Mouse (Mus musculus): ENCODE data around the gene Duxbl1. TPM values are rescaled to one million over a fixed set of nuclear protein-coding genes. Genes with fewer than 3 reads are reported as not detected.
A peak's percentile ranks its signal among the peaks of the same experiment; 100 is the strongest.
"Not testable (repeated sequence)": the region's sequence is repeated elsewhere in the genome, so short reads cannot be mapped to it uniquely, and the experiment has no call there.

Gene Duxbl1
- 3.6 and 5.6 TPM in 2 replicates for polyA plus RNA-seq (2014; fragmentation: Nextera tagmentation; extraction: Ambion mirVana)

DNA sequence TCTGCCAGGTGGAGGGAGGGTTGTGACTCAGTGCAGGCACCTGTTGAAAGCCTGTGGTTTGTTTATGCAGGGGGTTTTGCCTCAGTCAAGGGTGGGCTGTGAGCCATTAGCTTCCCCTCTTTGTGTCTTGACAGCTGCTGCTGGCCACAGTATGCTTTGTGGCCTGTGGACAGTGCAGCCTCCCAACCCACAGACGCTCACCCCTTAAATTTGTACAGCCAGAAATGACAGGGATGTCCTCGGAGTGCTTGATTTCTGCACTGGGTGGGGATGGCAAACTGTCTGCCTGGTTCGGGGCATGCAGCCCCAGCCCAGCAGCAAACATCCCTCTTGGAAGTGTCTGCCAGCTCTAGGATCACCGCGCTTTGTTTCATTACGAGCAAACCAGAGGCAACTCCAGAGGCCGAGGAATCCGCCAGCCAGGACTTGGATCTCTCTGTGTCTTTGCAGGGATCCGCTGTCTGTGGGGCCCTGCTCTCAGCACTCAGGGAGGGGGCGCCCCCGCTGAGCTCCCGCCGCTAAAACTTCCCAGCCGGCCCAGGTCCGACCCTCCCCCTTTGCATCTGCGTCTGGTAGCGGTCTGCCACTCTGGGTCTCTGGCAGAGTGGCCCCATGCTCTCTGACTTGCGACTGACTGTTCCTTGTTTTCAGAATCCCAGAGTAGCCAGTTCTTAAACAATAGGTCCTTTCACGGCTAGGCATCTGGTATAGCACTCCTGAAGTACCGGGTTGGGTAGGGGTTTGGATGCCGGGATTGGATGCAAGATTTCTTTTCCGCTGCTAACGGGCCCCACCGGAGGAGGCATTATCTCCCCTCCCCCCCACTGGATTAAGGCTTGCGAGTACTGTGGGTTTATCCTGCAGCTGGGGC lies at the start of gene Duxbl1:
Duxbl1 (plus strand) TSS at position 207 of the 871 bp plus-strand sequence.
- H3K9ac ChIP-seq (ENCODE audit: low read length); H3K4me3 ChIP-seq (ENCODE audit: low read depth, low read length); H3K27me3 ChIP-seq (ENCODE audit: control insufficient read depth, insufficient read depth, low read length); DNase-seq (ENCODE audit: low spot score); H3K4me1 ChIP-seq (replicated peaks; ENCODE audit: control insufficient read depth, insufficient read depth, low read length); H3K9me3 ChIP-seq (ENCODE audit: control insufficient read depth, low read length); H3K36me3 ChIP-seq (ENCODE audit: control insufficient read depth, insufficient read depth, low read length): not testable (repeated sequence)
- no CpG with 5 or more reads among the region's 25 CpGs for WGBS
- ATAC-seq (replicated peaks; ENCODE audit: low FRiP score): peak; percentile 89
- H3K4me2 ChIP-seq (ENCODE audit: low read depth, low read length, severe bottlenecking): peak within 1 kb of the TSS; percentile 36; the same call in 1 of the 2 replicates
- peak within 1 kb of the TSS; percentile 85 for H3K27ac ChIP-seq (ENCODE audit: low read depth, low read length)

DNA sequence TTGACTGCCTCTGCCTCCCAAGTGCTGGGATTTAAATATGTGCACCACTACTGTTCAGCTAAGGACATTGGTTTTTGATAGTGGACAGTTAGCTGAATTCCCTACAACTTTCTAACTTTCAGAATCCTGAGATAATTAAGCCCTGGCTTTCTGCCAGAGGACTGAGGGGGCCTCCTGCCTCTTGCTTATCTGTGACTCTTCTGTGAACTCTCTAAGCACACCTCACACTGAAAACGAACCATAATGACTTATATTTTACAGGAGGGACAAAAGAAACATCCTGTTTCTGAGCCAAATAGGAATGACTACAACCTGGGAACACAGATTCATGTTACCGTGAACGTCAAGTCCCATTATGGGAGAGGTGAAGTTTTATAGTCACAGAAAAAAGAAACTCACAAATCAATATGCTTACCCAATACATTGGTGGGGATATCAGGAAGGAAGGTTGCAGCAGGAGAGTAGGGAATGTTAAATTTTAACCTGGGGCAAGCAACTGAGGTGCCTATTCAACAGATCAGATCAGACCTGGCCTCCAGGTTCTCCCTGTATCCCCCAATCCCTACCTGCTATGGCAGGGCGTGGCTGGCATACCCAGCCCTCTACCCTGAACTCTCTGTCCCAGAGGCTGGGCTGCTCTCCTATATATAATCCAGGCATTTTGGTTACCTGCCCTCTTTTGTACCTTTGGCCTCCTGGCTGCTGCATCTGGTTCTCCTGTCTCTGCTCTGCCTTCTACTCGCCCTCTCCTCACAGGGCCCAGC lies 41.3 kb upstream of the Duxbl1 start:
- WGBS: no CpG with 5 or more reads among the region's 5 CpGs
- H3K36me3 ChIP-seq (ENCODE audit: control insufficient read depth, insufficient read depth, low read length); DNase-seq (ENCODE audit: low spot score); H3K4me2 ChIP-seq (ENCODE audit: low read depth, low read length, severe bottlenecking); ATAC-seq (replicated peaks; ENCODE audit: low FRiP score); H3K9me3 ChIP-seq (ENCODE audit: control insufficient read depth, low read length); H3K27me3 ChIP-seq (ENCODE audit: control insufficient read depth, insufficient read depth, low read length); H3K4me3 ChIP-seq (ENCODE audit: low read depth, low read length); H3K27ac ChIP-seq (ENCODE audit: low read depth, low read length); H3K4me1 ChIP-seq (replicated peaks; ENCODE audit: control insufficient read depth, insufficient read depth, low read length); H3K9ac ChIP-seq (ENCODE audit: low read length): not testable (repeated sequence)

DNA sequence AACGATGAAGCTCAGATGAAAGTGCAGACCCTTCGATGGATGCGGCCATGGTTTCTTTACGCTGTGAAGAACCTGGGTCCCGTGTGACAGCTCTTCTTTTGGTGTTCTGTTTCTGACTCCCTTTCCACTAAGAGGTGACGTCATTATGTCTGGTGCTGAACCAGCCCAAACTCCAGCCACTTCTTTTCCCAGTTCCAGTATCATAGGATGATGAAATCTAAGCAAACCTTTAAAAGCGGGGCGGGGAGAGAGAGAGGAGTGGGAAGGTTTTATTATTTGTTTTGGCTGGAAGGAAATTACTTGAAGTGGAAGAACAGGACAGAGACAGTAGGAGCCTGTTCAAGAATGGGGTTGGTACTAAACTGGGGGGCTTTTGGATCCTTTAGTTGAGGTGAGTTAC lies 40.4 kb upstream of the Duxbl1 start, which contains the start of gene Cphx1:
Cphx1 (plus strand) TSS at position 301 of the 400 bp plus-strand sequence.
- H3K9me3 ChIP-seq (ENCODE audit: control insufficient read depth, low read length); ATAC-seq (replicated peaks; ENCODE audit: low FRiP score); H3K36me3 ChIP-seq (ENCODE audit: control insufficient read depth, insufficient read depth, low read length); H3K4me1 ChIP-seq (replicated peaks; ENCODE audit: control insufficient read depth, insufficient read depth, low read length); H3K9ac ChIP-seq (ENCODE audit: low read length); H3K27me3 ChIP-seq (ENCODE audit: control insufficient read depth, insufficient read depth, low read length); H3K27ac ChIP-seq (ENCODE audit: low read depth, low read length); H3K4me3 ChIP-seq (ENCODE audit: low read depth, low read length); H3K4me2 ChIP-seq (ENCODE audit: low read depth, low read length, severe bottlenecking); DNase-seq (ENCODE audit: low spot score): not testable (repeated sequence)
- WGBS: no CpG with 5 or more reads among the region's 8 CpGs

DNA sequence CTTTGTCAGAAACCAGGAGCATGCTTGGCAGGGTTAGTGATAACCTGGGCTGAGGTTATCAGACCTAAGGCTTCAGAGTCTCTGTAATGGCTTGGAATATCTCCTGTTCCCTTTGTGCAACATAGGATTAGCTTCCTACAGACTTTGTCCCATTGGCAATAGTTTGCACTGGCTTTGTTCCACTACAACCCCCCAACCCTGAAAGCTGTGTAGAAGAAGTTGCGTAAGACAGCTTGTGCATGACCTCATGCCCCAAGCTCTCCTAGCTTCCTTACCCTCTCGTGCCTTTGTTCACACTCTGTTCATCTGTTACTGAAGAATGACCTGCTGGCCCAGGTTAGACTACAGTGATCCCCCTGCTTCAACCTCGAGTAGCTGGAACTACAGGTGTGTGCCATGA lies 20.5 kb upstream of the Duxbl1 start:
- H3K4me1 ChIP-seq (replicated peaks; ENCODE audit: control insufficient read depth, insufficient read depth, low read length); DNase-seq (ENCODE audit: low spot score); H3K4me2 ChIP-seq (ENCODE audit: low read depth, low read length, severe bottlenecking); H3K4me3 ChIP-seq (ENCODE audit: low read depth, low read length); H3K27ac ChIP-seq (ENCODE audit: low read depth, low read length); H3K9ac ChIP-seq (ENCODE audit: low read length); H3K36me3 ChIP-seq (ENCODE audit: control insufficient read depth, insufficient read depth, low read length); H3K9me3 ChIP-seq (ENCODE audit: control insufficient read depth, low read length); ATAC-seq (replicated peaks; ENCODE audit: low FRiP score); H3K27me3 ChIP-seq (ENCODE audit: control insufficient read depth, insufficient read depth, low read length): not testable (repeated sequence)
- no CpG with 5 or more reads among the region's 3 CpGs for WGBS

DNA sequence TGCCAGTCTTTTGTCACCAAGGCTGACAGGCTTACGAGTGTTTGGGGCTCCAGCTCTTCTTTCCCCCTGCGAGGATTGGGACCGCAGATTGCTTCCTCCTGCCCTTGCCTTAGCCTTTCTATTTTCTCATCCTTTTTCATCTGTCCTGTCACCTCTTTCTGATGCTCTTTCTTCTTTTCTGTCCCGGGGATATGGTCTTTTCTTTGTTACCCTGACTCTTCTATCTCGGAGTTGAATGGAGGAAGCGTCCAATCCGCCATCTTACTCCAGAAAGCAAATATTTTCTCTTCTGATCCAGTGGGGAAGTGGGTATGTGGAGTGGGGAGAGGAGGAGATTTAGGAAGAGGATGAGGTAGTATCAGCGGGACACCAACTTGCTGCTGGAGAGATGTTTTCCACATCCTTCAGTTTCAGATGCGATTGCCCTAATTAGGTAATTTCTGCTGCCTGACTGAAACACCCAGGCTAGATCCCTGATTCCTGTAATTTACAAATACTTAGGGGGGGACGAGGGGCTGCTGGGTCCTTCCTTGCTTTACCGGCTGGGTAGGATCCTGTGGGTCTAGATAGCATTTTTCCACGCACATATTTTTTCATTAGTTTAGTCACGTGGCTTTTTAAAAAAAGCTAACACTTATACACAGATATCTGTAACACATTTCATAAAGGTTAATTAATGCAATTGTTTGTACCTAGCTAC lies 1.0 kb downstream of the Duxbl1 start:
- H3K27ac ChIP-seq (ENCODE audit: low read depth, low read length): peak overlapping the region; percentile 85
- not testable (repeated sequence) for H3K36me3 ChIP-seq (ENCODE audit: control insufficient read depth, insufficient read depth, low read length); H3K9ac ChIP-seq (ENCODE audit: low read length); H3K4me3 ChIP-seq (ENCODE audit: low read depth, low read length); H3K27me3 ChIP-seq (ENCODE audit: control insufficient read depth, insufficient read depth, low read length); DNase-seq (ENCODE audit: low spot score); H3K9me3 ChIP-seq (ENCODE audit: control insufficient read depth, low read length); H3K4me1 ChIP-seq (replicated peaks; ENCODE audit: control insufficient read depth, insufficient read depth, low read length)
- ATAC-seq (replicated peaks; ENCODE audit: low FRiP score): peak; percentile 58; the same call in 1 of the 2 replicates
- 1% methylated on average over 6 of the region's 13 CpGs for WGBS
- peak overlapping the region; percentile 36; the same call in 1 of the 2 replicates for H3K4me2 ChIP-seq (ENCODE audit: low read depth, low read length, severe bottlenecking)

DNA sequence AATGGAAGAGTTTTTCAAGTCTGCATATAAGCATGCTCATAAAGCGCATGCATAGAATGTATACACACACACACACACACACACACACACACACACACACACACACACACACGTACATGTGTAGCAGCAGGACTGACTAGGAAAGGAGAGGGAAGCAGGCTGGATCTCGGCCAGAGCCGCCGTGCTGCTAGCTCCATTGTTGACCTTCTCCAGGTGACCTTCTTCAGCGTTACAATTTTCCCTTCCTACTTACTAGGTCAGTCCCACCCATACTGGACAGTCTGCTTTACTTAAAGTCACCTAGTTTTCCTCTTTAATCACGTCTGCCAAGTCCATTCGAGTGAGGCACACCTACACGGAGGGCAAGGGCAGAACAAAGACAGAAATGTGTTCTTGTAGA lies 3.5 kb downstream of the Duxbl1 start:
- H3K36me3 ChIP-seq (ENCODE audit: control insufficient read depth, insufficient read depth, low read length); H3K9ac ChIP-seq (ENCODE audit: low read length); ATAC-seq (replicated peaks; ENCODE audit: low FRiP score); H3K27ac ChIP-seq (ENCODE audit: low read depth, low read length); H3K4me3 ChIP-seq (ENCODE audit: low read depth, low read length); H3K4me1 ChIP-seq (replicated peaks; ENCODE audit: control insufficient read depth, insufficient read depth, low read length); H3K4me2 ChIP-seq (ENCODE audit: low read depth, low read length, severe bottlenecking); H3K27me3 ChIP-seq (ENCODE audit: control insufficient read depth, insufficient read depth, low read length); H3K9me3 ChIP-seq (ENCODE audit: control insufficient read depth, low read length); DNase-seq (ENCODE audit: low spot score): not testable (repeated sequence)
- WGBS: 81% methylated on average over 5 of the region's 9 CpGs

DNA sequence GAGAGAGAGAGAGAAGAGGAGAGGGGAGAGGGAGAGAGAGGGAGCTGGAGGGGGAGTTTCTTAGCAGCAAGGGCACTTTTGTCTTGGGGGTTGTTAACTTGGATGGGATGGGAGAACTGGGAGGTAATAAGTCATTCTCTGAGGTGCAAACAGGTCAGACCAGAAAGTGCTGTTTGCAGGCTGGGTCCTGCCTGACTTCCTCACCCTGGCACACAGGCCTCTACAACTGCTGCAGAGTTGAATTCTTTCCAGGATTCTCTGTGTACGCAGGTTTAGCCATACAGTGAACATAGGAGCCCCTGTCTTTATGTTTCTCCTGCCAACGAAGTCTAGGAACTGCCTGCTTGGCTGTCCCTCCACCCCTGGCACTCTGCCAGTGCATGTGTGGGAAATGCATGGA lies 29.1 kb downstream of the Duxbl1 start:
- WGBS: no CpG with 5 or more reads among the region's 2 CpGs
- not testable (repeated sequence) for H3K27me3 ChIP-seq (ENCODE audit: control insufficient read depth, insufficient read depth, low read length); H3K27ac ChIP-seq (ENCODE audit: low read depth, low read length); ATAC-seq (replicated peaks; ENCODE audit: low FRiP score); H3K4me1 ChIP-seq (replicated peaks; ENCODE audit: control insufficient read depth, insufficient read depth, low read length); H3K4me2 ChIP-seq (ENCODE audit: low read depth, low read length, severe bottlenecking); DNase-seq (ENCODE audit: low spot score); H3K9ac ChIP-seq (ENCODE audit: low read length); H3K4me3 ChIP-seq (ENCODE audit: low read depth, low read length); H3K36me3 ChIP-seq (ENCODE audit: control insufficient read depth, insufficient read depth, low read length); H3K9me3 ChIP-seq (ENCODE audit: control insufficient read depth, low read length)

DNA sequence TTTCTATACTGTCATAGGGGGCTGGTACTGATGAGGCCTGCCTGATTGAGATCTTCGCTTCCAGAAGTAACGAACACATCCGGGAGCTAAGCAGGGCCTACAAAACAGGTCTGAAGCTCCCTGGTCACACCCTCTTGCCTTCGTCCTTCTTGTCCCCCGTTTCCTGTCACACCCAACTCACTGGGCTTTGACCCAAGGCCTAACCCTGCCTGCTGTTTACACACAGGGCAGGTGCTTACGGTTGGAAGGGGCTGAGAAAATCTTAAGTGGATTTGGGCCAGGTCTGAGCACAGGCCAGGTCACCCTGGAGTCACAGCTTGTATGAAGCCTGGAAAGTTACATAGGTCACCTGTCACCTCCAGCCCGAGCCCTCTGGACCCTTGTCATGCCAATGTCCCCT lies 38.0 kb downstream of the Duxbl1 start:
- not testable (repeated sequence) for ATAC-seq (replicated peaks; ENCODE audit: low FRiP score); H3K4me3 ChIP-seq (ENCODE audit: low read depth, low read length); H3K4me1 ChIP-seq (replicated peaks; ENCODE audit: control insufficient read depth, insufficient read depth, low read length); H3K9ac ChIP-seq (ENCODE audit: low read length); DNase-seq (ENCODE audit: low spot score); H3K27me3 ChIP-seq (ENCODE audit: control insufficient read depth, insufficient read depth, low read length); H3K36me3 ChIP-seq (ENCODE audit: control insufficient read depth, insufficient read depth, low read length); H3K27ac ChIP-seq (ENCODE audit: low read depth, low read length); H3K9me3 ChIP-seq (ENCODE audit: control insufficient read depth, low read length); H3K4me2 ChIP-seq (ENCODE audit: low read depth, low read length, severe bottlenecking)
- WGBS: no CpG with 5 or more reads among the region's 7 CpGs

Measured in forebrain, embryonic 11.5 days (tissue).